Mouse (Mus musculus): ENCODE results near the gene Mvd. TPM values are rescaled to one million over a fixed set of nuclear protein-coding genes. Genes with fewer than 3 reads are reported as not detected.

Gene Mvd
- total and polyA plus RNA-seq, 3 experiments = 20.6 to 25.5 TPM; not detected in 1

DNA sequence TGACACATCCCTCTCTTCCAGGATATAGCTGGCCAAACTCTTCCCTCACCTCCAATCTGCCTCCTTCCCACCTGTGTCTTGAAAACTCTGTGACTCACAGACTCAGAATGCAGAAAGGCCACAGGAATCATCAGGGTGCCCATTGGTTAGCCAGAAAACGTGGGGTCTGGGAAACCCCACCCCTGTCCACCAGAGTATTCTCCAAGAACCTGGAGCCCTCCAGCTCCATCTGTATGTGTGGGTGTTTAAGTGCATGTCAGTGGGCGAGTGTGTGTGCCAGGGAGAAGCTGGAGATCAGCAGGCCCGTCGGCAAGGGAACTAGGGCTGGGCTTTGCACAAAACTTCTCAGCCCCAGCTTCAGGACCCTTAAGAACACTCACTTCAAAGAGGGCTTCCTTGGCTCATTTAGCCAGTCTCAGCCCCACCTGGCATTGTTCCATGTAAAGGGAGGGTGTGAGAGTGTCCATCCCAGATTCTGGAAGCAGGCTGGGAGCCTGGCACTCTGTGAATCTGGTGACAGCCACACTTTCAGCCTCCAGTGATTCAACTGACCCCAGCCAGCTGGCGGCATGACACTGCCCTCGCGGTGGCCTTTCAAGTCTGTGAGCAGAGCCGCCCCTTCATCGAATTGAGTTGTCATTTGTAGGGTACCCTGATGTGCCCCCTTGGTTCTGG is 23.2 kb downstream of the Mvd start:
- TF ChIP-seq E2F4 (IDR thresholded peaks at IDR 0.05; ENCODE audit: borderline replicate concordance, low read depth, low read length) (no peak), TBP (IDR thresholded peaks at IDR 0.05; ENCODE audit: low read depth, low read length) (no peak), MAX (IDR thresholded peaks at IDR 0.05; ENCODE audit: low read length) (no peak), KAT2A (conservative IDR thresholded peaks at IDR 0.05; ENCODE audit: low read depth, low read length) (no peak), ZKSCAN1 (IDR thresholded peaks at IDR 0.05; ENCODE audit: low read depth, low read length) (no peak), POLR2AphosphoS2 (IDR thresholded peaks at IDR 0.05; ENCODE audit: low read length) (no peak), ZNF384 (IDR thresholded peaks at IDR 0.05; ENCODE audit: low read depth, low read length) (no peak), POLR2A (IDR thresholded peaks at IDR 0.05; ENCODE audit: control insufficient read depth in 1 of 2, insufficient read depth in 1 of 2, low read depth in 1 of 2, low read length in 2 of 2, poor library complexity in 1 of 2) (no peak), RCOR1 (IDR thresholded peaks at IDR 0.05; ENCODE audit: low read depth, low read length) (no peak), RAD21 (IDR thresholded peaks at IDR 0.05; ENCODE audit: low read depth, low read length) (no peak), MYB (IDR thresholded peaks at IDR 0.05; ENCODE audit: low read depth, low read length) (no peak), NELFE (IDR thresholded peaks at IDR 0.05; ENCODE audit: low read depth, low read length) (no peak), CHD2 (IDR thresholded peaks at IDR 0.05; ENCODE audit: low read length) (no peak), NRF1 (IDR thresholded peaks at IDR 0.05; ENCODE audit: insufficient read depth, low read depth, low read length, poor library complexity, severe bottlenecking) (no peak)
- peaks cover 7 to 10% of the 10 kb centered on the region in 2 experiments for H3K36me3 ChIP-seq (ENCODE audit: control insufficient read depth in 1 of 2, insufficient read depth in 2 of 2, low read length in 2 of 2)
- no peak for DNase-seq (ENCODE audit: low read depth, low spot score)
- H3K79me2 ChIP-seq (ENCODE audit: control insufficient read depth, insufficient read depth, low read length, poor library complexity) = no peaks in the 10 kb centered on the region
- H3K4me3 ChIP-seq (ENCODE audit: control insufficient read depth in 1 of 2, insufficient read depth in 1 of 2, low read depth in 2 of 2, low read length in 2 of 2) = no peak overlapping the region
- no peaks in the 10 kb centered on the region for H3K27me3 ChIP-seq (ENCODE audit: control insufficient read depth in 1 of 2, insufficient read depth in 2 of 2, low read length in 2 of 2)
- H3K4me1 ChIP-seq (ENCODE audit: control insufficient read depth in 1 of 2, insufficient read depth in 2 of 2, low read length in 2 of 2) = peaks cover 8% of the 10 kb centered on the region in 2 experiments
- no peak overlapping the region for H3K9ac ChIP-seq (ENCODE audit: control insufficient read depth, low read depth, low read length, poor library complexity, severe bottlenecking)
- H3K9me3 ChIP-seq (replicated peaks; ENCODE audit: insufficient read depth, low read length) = no peaks in the 10 kb centered on the region
- H3K27ac ChIP-seq (ENCODE audit: control insufficient read depth, low read depth, low read length) = no peak overlapping the region

- no peaks in the 10 kb centered on the region for H3K27me3 ChIP-seq (ENCODE audit: control insufficient read depth in 1 of 2, insufficient read depth in 2 of 2, low read length in 2 of 2)
- H3K9ac ChIP-seq (ENCODE audit: control insufficient read depth, low read depth, low read length, poor library complexity, severe bottlenecking) = no peak overlapping the region; the same call in 1 of the 2 replicates
- peak; percentile 58 to 59; a peak in 3 of 4 replicates for TF ChIP-seq EP300 (IDR thresholded peaks at IDR 0.05; ENCODE audit: low read depth in 1 of 2, low read length in 2 of 2)
- TF ChIP-seq RCOR1 (IDR thresholded peaks at IDR 0.05; ENCODE audit: low read depth, low read length) = no peak
- TF ChIP-seq POLR2A (IDR thresholded peaks at IDR 0.05; ENCODE audit: control insufficient read depth in 1 of 2, insufficient read depth in 1 of 2, low read depth in 1 of 2, low read length in 2 of 2, poor library complexity in 1 of 2) = 0 out of 4 replicates have a peak, but pooled peaks of 1 of the 2 experiments have one; percentile 22
- TF ChIP-seq MXI1 (IDR thresholded peaks at IDR 0.05; ENCODE audit: low read depth, low read length) = peak; percentile 85
- no peak for TF ChIP-seq USF1 (IDR thresholded peaks at IDR 0.05; ENCODE audit: low read depth, low read length)
- TF ChIP-seq ETS1 (IDR thresholded peaks at IDR 0.05; ENCODE audit: low read depth, low read length) = peak; percentile 82
- TF ChIP-seq E2F4 (IDR thresholded peaks at IDR 0.05; ENCODE audit: borderline replicate concordance, low read depth, low read length) = no peak
- no peak for TF ChIP-seq CTCF (IDR thresholded peaks at IDR 0.05 in 2 of 3, conservative IDR thresholded peaks at IDR 0.05 in 1 of 3; ENCODE audit: control insufficient read depth in 1 of 3, insufficient read depth in 1 of 3, low read depth in 2 of 3, low read length in 3 of 3, poor library complexity in 1 of 3, severe bottlenecking in 1 of 3)
- no peak for TF ChIP-seq NRF1 (IDR thresholded peaks at IDR 0.05; ENCODE audit: insufficient read depth, low read depth, low read length, poor library complexity, severe bottlenecking)
- peak; percentile 65; the same call in 1 of the 2 replicates for TF ChIP-seq GABPA (IDR thresholded peaks at IDR 0.05; ENCODE audit: low read depth, low read length)
- TF ChIP-seq TCF12 (IDR thresholded peaks at IDR 0.05; ENCODE audit: low read depth, low read length) = 0 out of 2 replicates have a peak, but pooled peaks have one; percentile 9
- peak; percentile 85 for TF ChIP-seq MYC (IDR thresholded peaks at IDR 0.05; ENCODE audit: low read depth, low read length)
- TF ChIP-seq MAX (IDR thresholded peaks at IDR 0.05; ENCODE audit: low read length) = peak; percentile 81
- no peak for TF ChIP-seq CHD2 (IDR thresholded peaks at IDR 0.05; ENCODE audit: low read length)
- peak; percentile 61; the same call in 1 of the 2 replicates for TF ChIP-seq BHLHE40 (IDR thresholded peaks at IDR 0.05; ENCODE audit: borderline replicate concordance, low read depth, low read length)
- peak; percentile 69 for TF ChIP-seq SIN3A (IDR thresholded peaks at IDR 0.05; ENCODE audit: low read length)
- 0 out of 2 replicates have a peak, but pooled peaks have one; percentile 13 for TF ChIP-seq TBP (IDR thresholded peaks at IDR 0.05; ENCODE audit: low read depth, low read length)
- TF ChIP-seq MYB (IDR thresholded peaks at IDR 0.05; ENCODE audit: low read depth, low read length) = no peak
- no peak for TF ChIP-seq CHD1 (IDR thresholded peaks at IDR 0.05; ENCODE audit: low read depth, low read length)
- no peak for TF ChIP-seq ZNF384 (IDR thresholded peaks at IDR 0.05; ENCODE audit: low read depth, low read length)
- TF ChIP-seq MAFK (IDR thresholded peaks at IDR 0.05; ENCODE audit: borderline replicate concordance, low read depth, low read length) = peak; percentile 78; the same call in 1 of the 2 replicates
- peaks cover 8 to 13% of the 10 kb centered on the region in 2 experiments for H3K4me1 ChIP-seq (ENCODE audit: control insufficient read depth in 1 of 2, insufficient read depth in 2 of 2, low read length in 2 of 2)
- H3K79me2 ChIP-seq (ENCODE audit: control insufficient read depth, insufficient read depth, low read length, poor library complexity) = no peaks in the 10 kb centered on the region
- peak; percentile 72 for DNase-seq (ENCODE audit: low read depth, low spot score)
- no peak overlapping the region for H3K4me3 ChIP-seq (ENCODE audit: control insufficient read depth in 1 of 2, insufficient read depth in 1 of 2, low read depth in 2 of 2, low read length in 2 of 2)
- H3K9me3 ChIP-seq (replicated peaks; ENCODE audit: insufficient read depth, low read length) = no peaks in the 10 kb centered on the region
- peaks cover 14 to 15% of the 10 kb centered on the region in 2 experiments for H3K36me3 ChIP-seq (ENCODE audit: control insufficient read depth in 1 of 2, insufficient read depth in 2 of 2, low read length in 2 of 2)
- peak overlapping the region; percentile 50 for H3K27ac ChIP-seq (ENCODE audit: control insufficient read depth, low read depth, low read length)
These were observed 27.7 kb downstream of the Mvd start for GRCm38 (mm10) chr8:122415554-122415953.

All from MEL (cell line).